Mouse (Mus musculus) cerebellum, adult 11-12 months (tissue): ENCODE measurements around the gene Gm49339.
"Not testable (repeated sequence)": the region's sequence is repeated elsewhere in the genome, so short reads cannot be mapped to it uniquely, and the experiment has no call there.

Source experiments
- DNase-seq: peaks from one replicate; pipeline ENCODE4 v3.0.0; 2022

Gm49339 gene

GRCm38 (mm10) chr10:51480397-51480796 lies at the start of gene Gm49339, which contains the start of gene Lilr4b:
Gm49339 (plus strand) TSS chr10:51480612.
Lilr4b (plus strand) TSS chr10:51480632.
- not testable (repeated sequence) for DNase-seq

- no peak for DNase-seq
Measured at GRCm38 (mm10) chr10:51432940-51433339, 47.5 kb upstream of the Gm49339 start.

GRCm38 (mm10) chr10:51435684-51436083 lies 44.7 kb upstream of the Gm49339 start:
- no peak for DNase-seq

- no peak for DNase-seq
Measured at GRCm38 (mm10) chr10:51451610-51452009, 28.8 kb upstream of the Gm49339 start.

GRCm38 (mm10) chr10:51453616-51454298 lies 26.7 kb upstream of the Gm49339 start:
- no peak for DNase-seq

- DNase-seq, result no peak
Measured at GRCm38 (mm10) chr10:51454365-51454764, 26.0 kb upstream of the Gm49339 start.

GRCm38 (mm10) chr10:51455762-51456161 lies 24.6 kb upstream of the Gm49339 start:
- no peak for DNase-seq

DNA sequence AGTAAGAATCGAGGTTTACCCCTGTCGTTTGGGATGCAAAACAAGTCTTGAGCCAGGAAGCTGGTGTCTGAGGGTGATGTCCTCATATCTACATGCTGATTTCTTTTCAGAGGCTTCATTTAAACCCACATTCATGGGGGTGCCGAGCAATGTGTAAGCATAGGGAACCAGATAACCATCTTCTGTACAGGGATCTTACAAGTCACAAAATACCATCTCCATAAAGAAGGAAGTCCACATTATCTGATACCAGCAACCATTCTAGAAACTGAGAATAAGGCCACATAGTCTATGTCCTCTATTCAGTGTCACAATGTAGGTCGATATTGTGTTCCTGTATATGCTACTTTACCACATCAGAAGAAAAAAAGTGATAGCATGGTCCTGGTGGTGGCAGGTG lies 24.0 kb upstream of the Gm49339 start:
- DNase-seq, result no peak

DNA sequence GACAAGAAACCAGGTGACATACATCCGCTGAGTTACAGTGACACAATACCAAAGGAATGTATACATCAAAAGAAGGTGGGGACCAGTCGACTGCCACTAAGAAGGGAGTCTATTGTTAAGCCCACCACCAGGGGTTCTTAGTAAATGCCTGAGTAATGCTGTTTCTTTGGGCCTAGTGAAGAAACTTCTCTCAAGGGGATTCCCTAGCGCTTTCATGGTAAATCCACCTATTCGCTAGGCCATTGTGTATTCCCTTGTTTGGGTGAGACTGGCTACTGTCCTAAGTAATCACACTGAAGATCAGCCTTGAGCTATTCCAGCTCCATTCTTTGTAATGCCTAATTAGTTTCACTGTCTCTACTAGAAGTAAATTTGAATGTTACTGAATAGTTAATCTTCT lies 16.6 kb upstream of the Gm49339 start:
- DNase-seq, result not testable (repeated sequence)

DNA sequence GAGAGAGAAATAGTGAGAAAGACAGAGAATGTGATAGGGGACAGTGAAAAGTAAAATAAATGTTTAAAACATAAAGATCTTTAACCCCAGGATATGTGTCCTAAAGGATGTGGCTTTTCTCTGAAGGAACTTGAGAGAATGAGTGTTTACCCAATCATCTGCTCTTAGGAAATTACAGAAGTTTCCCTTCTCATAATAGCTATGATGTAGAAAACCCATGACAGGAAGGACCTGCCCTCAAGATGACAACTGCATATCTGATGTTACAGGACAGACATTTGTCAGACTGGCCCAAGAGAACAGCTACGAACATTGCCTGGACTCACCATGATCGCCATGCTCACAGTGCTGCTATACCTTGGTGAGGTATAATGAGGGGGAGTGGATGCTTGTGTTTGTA lies 10.3 kb downstream of the Gm49339 start, which contains the start of gene Lilrb4a:
TSS of gene Lilrb4a (plus strand) at position 266 of the 400 bp plus-strand sequence.
- not testable (repeated sequence) for DNase-seq

DNA sequence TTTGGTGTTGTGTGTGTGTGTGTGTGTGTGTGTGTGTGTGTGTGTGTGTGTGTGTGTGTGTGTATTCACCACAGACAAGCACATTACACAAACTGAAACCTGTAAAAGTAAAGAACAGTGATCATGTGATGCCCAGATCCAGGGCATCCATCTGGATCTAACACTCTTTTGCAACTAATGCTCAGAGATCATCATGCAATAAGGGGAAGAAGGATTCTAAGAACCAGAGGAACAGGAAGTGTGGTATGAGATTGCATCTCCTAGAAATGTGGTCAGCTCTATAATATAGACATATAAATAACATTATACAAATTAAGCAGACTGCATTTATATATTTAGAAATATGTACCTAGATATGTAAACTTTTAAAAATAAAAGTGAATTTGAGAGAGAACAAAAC lies 39.6 kb downstream of the Gm49339 start:
- no peak for DNase-seq

DNA sequence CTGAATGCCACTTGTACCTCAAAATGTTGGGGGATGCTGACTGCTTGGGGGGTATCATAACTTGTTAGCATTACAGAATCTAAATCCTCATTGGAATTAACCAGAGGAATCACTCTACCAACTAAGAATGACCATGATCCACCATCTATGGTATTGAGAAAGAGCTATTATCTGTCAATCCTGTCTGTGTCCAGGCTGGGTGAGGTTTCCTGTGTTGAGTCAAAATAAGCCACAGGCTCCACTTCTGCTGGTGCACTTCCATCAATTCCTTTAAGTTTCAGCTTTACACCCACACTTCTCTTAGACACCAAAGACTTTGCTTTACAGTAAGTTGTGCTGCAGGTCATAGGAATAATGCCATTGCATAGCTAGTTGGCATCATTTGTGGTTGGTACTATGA lies 41.0 kb downstream of the Gm49339 start:
- no peak for DNase-seq

- no peak for DNase-seq
Measured at GRCm38 (mm10) chr10:51526090-51526489, 45.7 kb downstream of the Gm49339 start.

- DNase-seq, result no peak
Measured at GRCm38 (mm10) chr10:51526633-51527032, 46.2 kb downstream of the Gm49339 start.

- no peak for DNase-seq
Measured at GRCm38 (mm10) chr10:51528840-51529434, 48.5 kb downstream of the Gm49339 start.

- DNase-seq, result no peak
Measured at GRCm38 (mm10) chr10:51529497-51529896, 49.1 kb downstream of the Gm49339 start.

DNA sequence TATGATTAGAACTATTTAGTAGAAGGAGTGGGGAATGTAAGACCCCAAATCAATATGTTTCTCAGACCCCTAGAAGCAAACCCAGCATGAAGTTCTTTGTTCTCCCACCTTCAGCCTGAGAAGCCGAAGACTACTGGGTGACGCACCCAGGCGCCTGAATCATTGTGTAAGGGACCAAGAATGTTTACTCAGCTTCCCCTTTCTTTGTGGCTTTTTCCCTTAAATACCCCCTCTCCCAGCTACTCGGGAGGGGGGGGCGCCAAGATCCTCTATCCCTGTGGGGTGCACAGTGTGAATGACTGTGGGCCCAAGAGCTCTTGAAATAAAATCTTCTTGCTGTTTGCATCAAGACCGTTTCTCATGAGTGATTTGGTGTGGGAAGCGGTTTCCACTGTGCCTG lies 50.4 kb downstream of the Gm49339 start:
- DNase-seq, result no peak
